Mouse (Mus musculus): ENCODE data around the gene Zfp108.

- TF ChIP-seq CTCF (IDR thresholded peaks at IDR 0.05; ENCODE audit: low read depth, low read length): no peak
- TF ChIP-seq POLR2A (IDR thresholded peaks at IDR 0.05; ENCODE audit: borderline replicate concordance, low read depth, low read length): no peak
Measured at GRCm38 (mm10) chr7:24259306-24259999, 4.9 kb downstream of the Zfp108 start.

Data from bone marrow macrophage, adult 2 months (primary cell).